Comparison of ENCODE assay signal across 18 mouse cellular contexts in the genomic region with DNA sequence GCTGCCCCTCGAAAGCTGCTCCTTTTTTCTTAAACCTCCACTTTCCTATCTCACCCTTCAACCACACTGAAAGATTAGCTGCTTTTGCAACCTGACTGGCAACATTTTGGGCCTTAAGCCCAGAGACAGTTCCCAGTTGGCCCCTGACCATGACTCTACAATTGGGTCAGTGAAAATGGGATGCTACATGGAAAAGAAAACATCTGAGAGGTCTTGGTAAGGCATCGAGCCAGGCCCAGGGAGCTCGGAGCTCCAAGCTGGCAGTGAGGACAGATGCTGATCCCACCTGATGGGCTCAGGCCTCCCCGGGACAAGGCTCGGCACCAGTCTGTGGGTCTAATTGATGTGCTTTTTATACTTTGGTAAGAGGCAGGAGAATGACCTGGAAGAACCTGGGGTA. TPM values are rescaled to one million over a fixed set of nuclear protein-coding genes. Genes with fewer than 3 reads are reported as not detected.
DNase-seq lines count a peak whose midpoint lies in the region; ATAC-seq lines count a peak whose summit lies in the region.
"Had no signal": no experiment of that assay in that cellular context is flagged by ENCODE, and none has a peak within 500 bp of the region (broad histone marks: within the 10 kb centered on the region; RNA-seq: fewer than 3 reads in every experiment).

No protein-coding gene starts in this region.

- peaks cover 70% of the 10 kb centered on the region for H3K4me1 ChIP-seq in liver, embryonic 16.5 days (ENCODE audit: control insufficient read depth, low read depth, low read length)
- H3K4me1 ChIP-seq in kidney, embryonic 15.5 days, result peaks cover 21% of the 10 kb centered on the region

- H3K9me3 ChIP-seq in liver, embryonic 16.5 days (replicated peaks; ENCODE audit: control insufficient read depth, low read length), result no peaks in the 10 kb centered on the region
- H3K9me3 ChIP-seq in kidney, embryonic 15.5 days (replicated peaks), result no peaks in the 10 kb centered on the region
- H3K9me3 ChIP-seq: forebrain, embryonic 10.5 days; hindbrain, embryonic 12.5 days; limb, embryonic 13.5 days; lung, embryonic 15.5 days; midbrain, embryonic 15.5 days; neural tube, embryonic 12.5 days had no signal

- peak; percentile 62 for DNase-seq in cerebellum, adult 9-11 months
- no peak for DNase-seq in cerebellum, postnatal 10 days
- DNase-seq in adipocyte (ENCODE audit: low spot score), result peak; percentile 50
- DNase-seq in brain, adult 2 months (ENCODE audit: low read depth, low spot score), result peak; percentile 43
- DNase-seq: gastrocnemius, postnatal 36 days; kidney, adult 11 months; kidney, postnatal 4 days; lung, postnatal 36 days; right cerebral cortex, postnatal 14 days had no signal

- 0 out of 2 replicates have a peak overlapping the region, but pooled peaks have one; percentile 62 for H3K9ac ChIP-seq in liver, embryonic 16.5 days (ENCODE audit: low read depth, low read length)
- H3K9ac ChIP-seq in kidney, embryonic 15.5 days, result no peak overlapping the region
- H3K9ac ChIP-seq: hindbrain, embryonic 12.5 days; limb, embryonic 13.5 days; lung, embryonic 15.5 days; midbrain, embryonic 15.5 days; neural tube, embryonic 12.5 days had no signal

- H3K27me3 ChIP-seq in liver, embryonic 16.5 days (ENCODE audit: control insufficient read depth, insufficient read depth, low read depth, low read length), result no peaks in the 10 kb centered on the region
- no peaks in the 10 kb centered on the region for H3K27me3 ChIP-seq in kidney, embryonic 15.5 days
- H3K27me3 ChIP-seq: hindbrain, embryonic 12.5 days; limb, embryonic 13.5 days; lung, embryonic 15.5 days; midbrain, embryonic 15.5 days; neural tube, embryonic 12.5 days had no signal

- peak overlapping the region; percentile 60 for H3K4me2 ChIP-seq in liver, embryonic 16.5 days (ENCODE audit: low read depth, low read length)
- no peak overlapping the region for H3K4me2 ChIP-seq in kidney, embryonic 15.5 days
- H3K4me2 ChIP-seq: hindbrain, embryonic 12.5 days; limb, embryonic 13.5 days; lung, embryonic 15.5 days; midbrain, embryonic 15.5 days; neural tube, embryonic 12.5 days had no signal

- no peak overlapping the region for H3K4me3 ChIP-seq in liver, embryonic 16.5 days (ENCODE audit: low read depth, low read length)
- no peak overlapping the region for H3K4me3 ChIP-seq in kidney, embryonic 15.5 days (replicated peaks)
- H3K4me3 ChIP-seq: forebrain, embryonic 10.5 days; hindbrain, embryonic 12.5 days; limb, embryonic 13.5 days; lung, embryonic 15.5 days; midbrain, embryonic 15.5 days; neural tube, embryonic 12.5 days had no signal

- 78% methylated on average over 5 of the region's 5 CpGs for WGBS in liver, embryonic 16.5 days (ENCODE audit: insufficient replicate concordance)
- 96% methylated on average over 5 of the region's 5 CpGs for WGBS in kidney, embryonic 15.5 days

- ATAC-seq in liver, embryonic 16.5 days (ENCODE audit: low read depth), result no peak
- no peak for ATAC-seq in activated CD4-positive, CD25-positive, alpha-beta regulatory T cell, adult 4 months
- ATAC-seq in kidney, embryonic 15.5 days (replicated peaks; ENCODE audit: low FRiP score), result no peak
- ATAC-seq: midbrain, embryonic 15.5 days had no signal

- peak overlapping the region; percentile 98 for H3K27ac ChIP-seq in liver, embryonic 16.5 days (ENCODE audit: low read length)
- H3K27ac ChIP-seq in kidney, embryonic 15.5 days, result no peak overlapping the region
- H3K27ac ChIP-seq: hindbrain, embryonic 12.5 days; limb, embryonic 13.5 days; lung, embryonic 15.5 days; midbrain, embryonic 15.5 days; neural tube, embryonic 12.5 days had no signal

- peaks cover 35% of the 10 kb centered on the region for H3K36me3 ChIP-seq in liver, embryonic 16.5 days (ENCODE audit: control insufficient read depth, insufficient read depth)
- peaks cover 21% of the 10 kb centered on the region for H3K36me3 ChIP-seq in kidney, embryonic 15.5 days

RNA-seq across cellular contexts. Expression of a gene that starts 14.0 kb away (rescaled TPM):
- polyA plus RNA-seq in liver, embryonic 16.5 days (2015; fragmentation: Nextera tagmentation; extraction: Ambion mirVana), result 24.8 and 26.2 TPM in 2 replicates
- polyA plus RNA-seq in activated CD4-positive, CD25-positive, alpha-beta regulatory T cell, adult 4 months (2017; shearing (Covaris generic)), result not detected
- polyA plus RNA-seq in kidney, embryonic 15.5 days (2015; fragmentation: Nextera tagmentation; extraction: Ambion mirVana), result 1.9 and 2.0 TPM in 2 replicates

RNA-seq across cellular contexts. Expression of a gene that starts 20.1 kb away (rescaled TPM):
- polyA plus RNA-seq in liver, embryonic 16.5 days (2015; fragmentation: Nextera tagmentation; extraction: Ambion mirVana), result 32.4 and 34.8 TPM in 2 replicates
- polyA plus RNA-seq in activated CD4-positive, CD25-positive, alpha-beta regulatory T cell, adult 4 months (2017; shearing (Covaris generic)), result 10 to 100 TPM in 1 of 2 experiments, 1 to 10 TPM in 1; 9.4 to 17.2 TPM
- polyA plus RNA-seq in kidney, embryonic 15.5 days (2015; fragmentation: Nextera tagmentation; extraction: Ambion mirVana), result 12.6 and 12.7 TPM in 2 replicates

RNA-seq across cellular contexts. Expression of a gene that starts 43.8 kb away (rescaled TPM):
- 4.5 and 4.6 TPM in 2 replicates for polyA plus RNA-seq in liver, embryonic 16.5 days (2015; fragmentation: Nextera tagmentation; extraction: Ambion mirVana)
- 1 to 10 TPM; 2.5 to 3.6 TPM for polyA plus RNA-seq in activated CD4-positive, CD25-positive, alpha-beta regulatory T cell, adult 4 months (2017; shearing (Covaris generic))
- 2.3 and 3.9 TPM in 2 replicates for polyA plus RNA-seq in kidney, embryonic 15.5 days (2015; fragmentation: Nextera tagmentation; extraction: Ambion mirVana)

RNA-seq across cellular contexts. Expression of a gene that starts 46.8 kb away (rescaled TPM):
- 17.5 and 24.2 TPM in 2 replicates for polyA plus RNA-seq in liver, embryonic 16.5 days (2015; fragmentation: Nextera tagmentation; extraction: Ambion mirVana)
- polyA plus RNA-seq in activated CD4-positive, CD25-positive, alpha-beta regulatory T cell, adult 4 months (2017; shearing (Covaris generic)), result 100 to 1,000 TPM in 1 of 2 experiments, 10 to 100 TPM in 1; 82.2 to 102 TPM
- 57.3 and 62.9 TPM in 2 replicates for polyA plus RNA-seq in kidney, embryonic 15.5 days (2015; fragmentation: Nextera tagmentation; extraction: Ambion mirVana)

RNA-seq across cellular contexts. Expression of a gene that starts 59.1 kb away (rescaled TPM):
- 486 and 530 TPM in 2 replicates for polyA plus RNA-seq in liver, embryonic 16.5 days (2015; fragmentation: Nextera tagmentation; extraction: Ambion mirVana)
- polyA plus RNA-seq in activated CD4-positive, CD25-positive, alpha-beta regulatory T cell, adult 4 months (2017; shearing (Covaris generic)), result 1,000 to 10,000 TPM; 1,007 to 1,067 TPM
- 1,107 and 1,171 TPM in 2 replicates for polyA plus RNA-seq in kidney, embryonic 15.5 days (2015; fragmentation: Nextera tagmentation; extraction: Ambion mirVana)

Comparison
In these comparisons a context has a peak if more than half of its experiments do, and no peak if none do; other contexts are left out.
1. DNase-seq: peak in cerebellum, adult 9-11 months (single experiment), adipocyte (single experiment) and brain, adult 2 months (single experiment); none in cerebellum, postnatal 10 days (0 of 2).